In genomic region chr3:51339734-51340551, GRCm38 (mm10) we compare ENCODE assay signal across 8 mouse cellular contexts. TPM values are rescaled to one million over a fixed set of nuclear protein-coding genes. Genes with fewer than 3 reads are reported as not detected.
DNase-seq lines count a peak whose midpoint lies in the region; ATAC-seq and TF ChIP-seq lines count a peak whose summit lies in the region.

No protein-coding gene starts in this region.

- H3K27me3 ChIP-seq in forebrain, embryonic 14.5 days (replicated peaks; ENCODE audit: control insufficient read depth, insufficient read depth, low read length), result no peaks in the 10 kb centered on the region
- H3K27me3 ChIP-seq in limb, embryonic 14.5 days (ENCODE audit: control insufficient read depth, insufficient read depth, low read length), result no peaks in the 10 kb centered on the region
- no peaks in the 10 kb centered on the region for H3K27me3 ChIP-seq in midbrain, embryonic 13.5 days
- H3K27me3 ChIP-seq in stomach, embryonic 16.5 days (ENCODE audit: control insufficient read depth, insufficient read depth, low read length), result no peaks in the 10 kb centered on the region

- H3K4me2 ChIP-seq in forebrain, embryonic 14.5 days (ENCODE audit: low read length), result peak overlapping the region; percentile 82
- H3K4me2 ChIP-seq in limb, embryonic 14.5 days (replicated peaks; ENCODE audit: low read depth, low read length, severe bottlenecking), result peak overlapping the region; percentile 88
- peak overlapping the region; percentile 76 for H3K4me2 ChIP-seq in midbrain, embryonic 13.5 days (replicated peaks)
- peak overlapping the region; percentile 90 for H3K4me2 ChIP-seq in stomach, embryonic 16.5 days (ENCODE audit: low read depth, low read length)

- H3K4me1 ChIP-seq in bone marrow, adult 2 months (ENCODE audit: control insufficient read depth, insufficient read depth, low read length), result peaks cover 1% of the 10 kb centered on the region; the same call in 1 of the 2 replicates
- H3K4me1 ChIP-seq in forebrain, embryonic 14.5 days (ENCODE audit: control insufficient read depth, insufficient read depth, low read length), result peaks cover 5% of the 10 kb centered on the region; the same call in 1 of the 2 replicates
- peaks cover 2% of the 10 kb centered on the region; the same call in 1 of the 2 replicates for H3K4me1 ChIP-seq in limb, embryonic 14.5 days (ENCODE audit: control insufficient read depth, insufficient read depth, low read length)
- peaks cover 23% of the 10 kb centered on the region for H3K4me1 ChIP-seq in midbrain, embryonic 13.5 days (replicated peaks)
- H3K4me1 ChIP-seq in stomach, embryonic 16.5 days (ENCODE audit: control insufficient read depth, insufficient read depth, low read length), result 0 out of 2 replicates have a peak, but pooled peaks cover 5% of the 10 kb centered on the region

- intact Hi-C loops in heart, postnatal 36 days (cut with DNase I), result loop anchor here (2.0 kb wide), 1 partner anchor 13 kb away; no protein-coding TSS in a partner anchor

- TF ChIP-seq CTCF in bone marrow, adult 2 months (IDR thresholded peaks at IDR 0.05; ENCODE audit: control insufficient read depth, insufficient read depth, low read length), result no peak

- peak overlapping the region; percentile 100 for H3K27ac ChIP-seq in bone marrow, adult 2 months (ENCODE audit: control insufficient read depth, insufficient read depth, low read depth, low read length, poor library complexity)
- H3K27ac ChIP-seq in forebrain, embryonic 14.5 days (ENCODE audit: low read depth, low read length), result peak overlapping the region; percentile 100
- H3K27ac ChIP-seq in limb, embryonic 14.5 days (replicated peaks; ENCODE audit: low read depth, low read length), result peak overlapping the region; percentile 94
- peak overlapping the region; percentile 99 for H3K27ac ChIP-seq in midbrain, embryonic 13.5 days
- H3K27ac ChIP-seq in stomach, embryonic 16.5 days (ENCODE audit: low read length), result peak overlapping the region; percentile 97

- peak; percentile 44 for ATAC-seq in forebrain, embryonic 14.5 days
- peak; percentile 26 for ATAC-seq in inflammation-experienced regulatory T-cells, adult 6 months
- ATAC-seq in limb, embryonic 14.5 days (ENCODE audit: low FRiP score, low read depth), result peak; percentile 25; the same call in 1 of the 2 replicates
- peak; percentile 4; the same call in 1 of the 2 replicates for ATAC-seq in midbrain, embryonic 13.5 days
- peak; percentile 35 for ATAC-seq in stomach, embryonic 16.5 days (ENCODE audit: insufficient read depth, low FRiP score)

- peak overlapping the region; percentile 79 for H3K4me3 ChIP-seq in bone marrow, adult 2 months (replicated peaks; ENCODE audit: control insufficient read depth, low read depth, low read length)
- peak overlapping the region; percentile 95 for H3K4me3 ChIP-seq in forebrain, embryonic 14.5 days (ENCODE audit: low read depth, low read length)
- peak overlapping the region; percentile 95 for H3K4me3 ChIP-seq in limb, embryonic 14.5 days (replicated peaks; ENCODE audit: low read length)
- peak overlapping the region; percentile 93 for H3K4me3 ChIP-seq in midbrain, embryonic 13.5 days (replicated peaks)
- H3K4me3 ChIP-seq in stomach, embryonic 16.5 days (replicated peaks; ENCODE audit: low read length), result peak overlapping the region; percentile 92

- H3K9ac ChIP-seq in forebrain, embryonic 14.5 days (ENCODE audit: low read length), result peak overlapping the region; percentile 95
- H3K9ac ChIP-seq in limb, embryonic 14.5 days (ENCODE audit: low read depth, low read length, severe bottlenecking), result peak overlapping the region; percentile 86
- peak overlapping the region; percentile 96 for H3K9ac ChIP-seq in midbrain, embryonic 13.5 days (replicated peaks)
- H3K9ac ChIP-seq in stomach, embryonic 16.5 days (ENCODE audit: low read length), result peak overlapping the region; percentile 97

- peak; percentile 66 to 68 for DNase-seq in heart, adult 18-20 months
- no peak for DNase-seq in heart, postnatal 36 days
- peak; percentile 37 for DNase-seq in forebrain, embryonic 14.5 days (ENCODE audit: low spot score)
- peak; percentile 2 for DNase-seq in limb, embryonic 14.5 days (ENCODE audit: low spot score)

- no peaks in the 10 kb centered on the region for H3K9me3 ChIP-seq in forebrain, embryonic 14.5 days (replicated peaks; ENCODE audit: control insufficient read depth, low read length)
- no peaks in the 10 kb centered on the region for H3K9me3 ChIP-seq in limb, embryonic 14.5 days (ENCODE audit: control insufficient read depth, low read length)
- H3K9me3 ChIP-seq in midbrain, embryonic 13.5 days, result no peaks in the 10 kb centered on the region
- no peaks in the 10 kb centered on the region; the same call in 1 of the 2 replicates for H3K9me3 ChIP-seq in stomach, embryonic 16.5 days (replicated peaks; ENCODE audit: control insufficient read depth, low read length)

- under 1% methylated on average over 113 of the region's 113 CpGs for WGBS in bone marrow, adult 2 months
- WGBS in forebrain, embryonic 14.5 days, result 1% methylated on average over 83 of the region's 113 CpGs
- WGBS in limb, embryonic 14.5 days, result 3% methylated on average over 44 of the region's 113 CpGs
- WGBS in midbrain, embryonic 13.5 days, result under 1% methylated on average over 81 of the region's 113 CpGs
- under 1% methylated on average over 105 of the region's 113 CpGs for WGBS in stomach, embryonic 16.5 days

- TF ChIP-seq POLR2A in bone marrow, adult 2 months (IDR thresholded peaks at IDR 0.05; ENCODE audit: borderline replicate concordance, control insufficient read depth, low read depth, low read length), result no peak; the same call in 1 of the 2 replicates
- no peak for TF ChIP-seq POLR2A in limb, embryonic 14.5 days (IDR thresholded peaks at IDR 0.05; ENCODE audit: borderline replicate concordance, extremely low read depth, insufficient read depth, insufficient read length)

- H3K36me3 ChIP-seq in forebrain, embryonic 14.5 days (ENCODE audit: control insufficient read depth, insufficient read depth, low read length), result no peaks in the 10 kb centered on the region
- H3K36me3 ChIP-seq in limb, embryonic 14.5 days (ENCODE audit: control insufficient read depth, insufficient read depth, low read length), result no peaks in the 10 kb centered on the region
- no peaks in the 10 kb centered on the region for H3K36me3 ChIP-seq in midbrain, embryonic 13.5 days
- H3K36me3 ChIP-seq in stomach, embryonic 16.5 days (ENCODE audit: control insufficient read depth, insufficient read depth, low read length), result no peaks in the 10 kb centered on the region

RNA-seq across cellular contexts. Expression of gene Elf2, which starts 0.5 kb away (rescaled TPM):
- total RNA-seq in heart, adult 18-20 months (2021), result 10 to 100 TPM; 54.7 to 57.0 TPM
- 10 to 100 TPM; 53.8 to 62.2 TPM for total RNA-seq in heart, postnatal 36 days (2021)
- 27.6 and 28.7 TPM in 2 replicates for polyA plus RNA-seq in bone marrow, adult 2 months (2011; ENCODE audit: insufficient read depth, insufficient read length, low replicate concordance, missing spikeins)
- polyA plus RNA-seq in forebrain, embryonic 14.5 days (2014; fragmentation: Nextera tagmentation; extraction: Ambion mirVana), result 37.2 and 49.9 TPM in 2 replicates
- 10 to 100 TPM; 51.8 to 74.2 (median 57.7) TPM for polyA plus RNA-seq in inflammation-experienced regulatory T-cells, adult 6 months (2017; shearing (Covaris generic))
- 60.8 and 61.4 TPM in 2 replicates for polyA plus RNA-seq in limb, embryonic 14.5 days (2012; rRNA removed)
- polyA plus RNA-seq in limb, embryonic 14.5 days (2014; fragmentation: Nextera tagmentation; extraction: Ambion mirVana), result 59.3 and 64.0 TPM in 2 replicates
- 50.3 and 51.3 TPM in 2 replicates for polyA plus RNA-seq in midbrain, embryonic 13.5 days (2015; fragmentation: Nextera tagmentation; extraction: Ambion mirVana)
- polyA plus RNA-seq in stomach, embryonic 16.5 days (2015; fragmentation: Nextera tagmentation; extraction: Ambion mirVana), result 58.2 and 58.7 TPM in 2 replicates

RNA-seq across cellular contexts. Expression of gene Mgarp, which starts 56.6 kb away (rescaled TPM):
- under 1 TPM; 0.31 to 0.35 TPM for total RNA-seq in heart, adult 18-20 months (2021)
- under 1 TPM in 1 of 2 experiments, not detected in 1; 0.33 TPM for total RNA-seq in heart, postnatal 36 days (2021)
- polyA plus RNA-seq in bone marrow, adult 2 months (2011; ENCODE audit: insufficient read depth, insufficient read length, low replicate concordance, missing spikeins), result not detected in 2 replicates
- 0.56 and 0.77 TPM in 2 replicates for polyA plus RNA-seq in forebrain, embryonic 14.5 days (2014; fragmentation: Nextera tagmentation; extraction: Ambion mirVana)
- 1 to 10 TPM in 1 of 3 experiments, under 1 TPM in 1, not detected in 1; 0.78 to 1.2 TPM for polyA plus RNA-seq in inflammation-experienced regulatory T-cells, adult 6 months (2017; shearing (Covaris generic))
- 3.1 TPM in 2 replicates for polyA plus RNA-seq in limb, embryonic 14.5 days (2012; rRNA removed)
- polyA plus RNA-seq in limb, embryonic 14.5 days (2014; fragmentation: Nextera tagmentation; extraction: Ambion mirVana), result 4.0 and 4.9 TPM in 2 replicates
- polyA plus RNA-seq in midbrain, embryonic 13.5 days (2015; fragmentation: Nextera tagmentation; extraction: Ambion mirVana), result 5.6 and 12.0 TPM in 2 replicates
- 4.2 and 4.5 TPM in 2 replicates for polyA plus RNA-seq in stomach, embryonic 16.5 days (2015; fragmentation: Nextera tagmentation; extraction: Ambion mirVana)

Comparison
In these comparisons a context has a peak if more than half of its experiments do, and no peak if none do; other contexts are left out.
1. DNase-seq: peak in heart, adult 18-20 months (2 of 2), forebrain, embryonic 14.5 days (single experiment) and limb, embryonic 14.5 days (single experiment); none in heart, postnatal 36 days (0 of 2).
2. Peak in every context shown above with its lines, with median percentiles within 50 percentile points of each other: H3K27ac ChIP-seq, H3K4me3 ChIP-seq, ATAC-seq, H3K4me2 ChIP-seq and H3K9ac ChIP-seq.